Mouse (Mus musculus): ENCODE measurements around the gene Thada.
A peak's percentile ranks its signal among the peaks of the same experiment; 100 is the strongest.

The Thada gene

GRCm38 (mm10) chr17:84369769-84370168, 96.2 kb downstream of the Thada start:
- DNase-seq = no peak

DNA sequence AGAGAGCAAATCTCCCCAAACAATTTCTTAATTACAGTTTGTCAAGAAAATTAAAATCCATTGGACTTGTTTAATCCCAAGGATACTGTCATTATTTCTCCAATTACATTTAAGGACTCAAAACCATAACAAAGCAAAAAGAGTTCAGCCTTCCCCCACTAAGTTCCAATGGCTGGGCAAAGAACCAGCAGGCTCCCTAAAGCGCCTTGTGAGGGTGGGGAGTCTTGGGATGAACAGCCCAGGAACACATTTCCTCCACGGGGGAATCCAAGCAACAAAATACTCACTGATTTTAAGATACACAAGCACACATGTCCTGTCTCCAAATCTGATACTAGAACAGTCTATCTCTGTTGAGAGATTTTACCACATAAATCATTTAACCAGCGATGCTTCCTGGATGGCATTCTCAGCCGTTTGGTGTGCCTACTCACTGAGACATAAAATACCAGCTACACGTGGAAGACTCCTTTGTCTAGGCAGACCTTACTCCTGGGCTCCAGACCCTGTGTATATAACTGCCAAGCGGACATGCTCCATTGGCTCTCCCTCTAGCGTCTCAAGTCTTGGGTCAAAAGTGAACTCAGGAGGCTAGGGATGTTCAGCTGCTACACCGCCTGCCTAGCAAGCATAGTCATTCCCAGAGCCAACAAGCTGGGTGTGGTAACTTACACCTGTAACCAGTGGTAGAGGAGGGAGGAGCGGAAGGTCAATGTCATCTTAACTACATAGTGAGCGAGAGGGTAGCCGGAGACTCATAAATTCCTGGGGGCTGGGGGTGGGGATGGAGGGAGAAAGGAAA, 97.6 kb downstream of the Thada start:
- no peak for DNase-seq

DNA sequence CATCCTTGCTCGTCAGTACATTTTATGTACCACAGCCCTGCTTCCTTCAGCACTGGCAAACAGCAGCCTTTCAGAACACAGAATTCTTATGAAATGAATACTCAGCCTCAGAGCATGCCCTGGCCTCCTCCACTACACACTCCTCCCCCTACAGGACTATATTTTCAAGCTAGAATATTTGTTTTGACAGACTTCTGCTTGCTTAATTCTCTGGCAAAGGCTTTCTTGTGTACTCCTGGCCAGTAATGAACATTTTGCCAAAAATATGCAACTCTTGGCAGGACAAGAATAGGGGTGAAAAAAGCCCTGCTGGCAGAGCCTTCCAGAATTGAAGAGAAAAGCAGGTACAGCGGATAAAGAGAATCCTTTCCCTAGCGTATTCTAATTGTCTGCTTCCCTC, 98.3 kb downstream of the Thada start:
- peak; percentile 33 to 59 for DNase-seq

DNA sequence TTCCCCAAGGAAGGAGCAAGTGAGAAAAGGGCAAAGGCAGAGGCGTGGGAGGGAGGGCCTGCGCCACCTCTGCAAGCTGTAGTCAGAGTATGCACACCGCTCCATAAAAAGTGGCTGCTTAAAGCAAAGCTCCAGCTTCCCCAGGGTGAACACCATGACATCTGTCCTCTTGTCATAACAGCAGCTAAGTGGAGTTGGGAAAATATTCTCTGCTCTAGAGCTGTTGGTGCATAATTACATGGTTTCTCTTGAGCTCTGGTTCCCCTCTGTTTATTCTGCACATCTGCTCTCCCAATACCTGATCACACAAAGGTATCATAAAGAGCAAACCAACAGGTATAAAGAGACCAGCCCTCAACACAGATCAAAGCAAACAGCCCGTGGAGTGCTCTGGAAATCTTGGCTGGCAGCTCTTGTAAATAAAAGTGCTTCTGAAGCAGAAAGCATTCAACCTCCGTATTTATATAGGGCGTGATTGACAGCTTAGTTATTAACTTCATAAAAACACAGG, 100.2 kb downstream of the Thada start:
- DNase-seq = no peak

- peak; percentile 66 to 68 for DNase-seq
Measured at GRCm38 (mm10) chr17:84365006-84365716, 100.8 kb downstream of the Thada start.

DNA sequence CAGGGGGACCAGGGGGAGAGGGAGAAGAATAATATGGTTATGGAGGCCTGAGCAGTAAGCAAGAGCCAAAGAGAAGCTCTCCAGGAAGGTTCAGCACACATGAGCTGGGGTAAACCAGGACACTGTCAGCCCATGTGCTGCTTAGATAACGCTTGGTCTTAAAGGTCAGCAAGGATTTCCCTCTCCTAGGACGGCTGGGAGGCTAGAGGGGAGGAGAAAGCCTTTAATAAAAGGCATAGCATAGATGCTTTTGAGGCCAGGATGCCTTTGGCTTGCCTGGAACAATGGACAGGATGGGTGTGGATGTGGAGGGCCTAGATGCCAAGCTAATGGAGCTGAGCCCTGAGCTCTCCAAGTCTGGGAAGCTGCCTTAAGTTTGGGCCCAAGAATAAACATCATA, 102.6 kb downstream of the Thada start:
- no peak for DNase-seq

DNA sequence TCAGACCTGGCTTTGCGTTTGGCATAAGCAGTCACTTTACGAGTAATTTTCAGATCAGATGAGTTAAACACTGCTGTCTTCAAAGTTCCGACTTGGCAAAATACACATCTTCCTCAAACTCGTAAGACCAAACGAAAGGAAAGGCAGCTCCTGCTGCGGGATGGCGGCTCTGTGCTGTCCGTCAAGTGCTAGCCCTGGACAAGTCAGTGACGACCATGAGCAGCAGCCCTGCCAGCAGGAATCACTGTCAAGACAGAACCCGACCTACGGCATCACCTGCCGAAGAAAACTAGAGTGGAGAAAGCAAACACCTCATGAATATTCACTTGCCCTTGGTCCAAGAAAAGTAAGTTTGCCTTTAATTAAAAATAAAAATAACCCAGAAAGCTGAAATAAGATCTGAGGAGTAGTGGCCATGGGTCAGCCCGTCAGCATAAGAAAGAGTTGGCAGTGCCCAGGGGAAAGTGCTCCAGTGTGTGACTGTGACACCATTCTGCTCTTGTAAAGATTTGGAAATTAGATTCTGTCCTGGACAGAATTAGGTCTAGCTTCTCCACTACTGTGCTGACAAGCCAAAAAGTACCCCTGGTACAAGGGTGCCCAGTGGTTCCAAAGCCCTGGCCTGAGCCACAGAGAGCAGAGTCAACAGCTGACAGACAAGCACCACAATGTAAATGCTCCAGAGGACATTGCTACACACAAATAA, 103.3 kb downstream of the Thada start:
- DNase-seq = no peak

GRCm38 (mm10) chr17:84361006-84361405, 105.0 kb downstream of the Thada start:
- no peak for DNase-seq

GRCm38 (mm10) chr17:84359810-84360209, 106.2 kb downstream of the Thada start:
- DNase-seq = no peak

DNA sequence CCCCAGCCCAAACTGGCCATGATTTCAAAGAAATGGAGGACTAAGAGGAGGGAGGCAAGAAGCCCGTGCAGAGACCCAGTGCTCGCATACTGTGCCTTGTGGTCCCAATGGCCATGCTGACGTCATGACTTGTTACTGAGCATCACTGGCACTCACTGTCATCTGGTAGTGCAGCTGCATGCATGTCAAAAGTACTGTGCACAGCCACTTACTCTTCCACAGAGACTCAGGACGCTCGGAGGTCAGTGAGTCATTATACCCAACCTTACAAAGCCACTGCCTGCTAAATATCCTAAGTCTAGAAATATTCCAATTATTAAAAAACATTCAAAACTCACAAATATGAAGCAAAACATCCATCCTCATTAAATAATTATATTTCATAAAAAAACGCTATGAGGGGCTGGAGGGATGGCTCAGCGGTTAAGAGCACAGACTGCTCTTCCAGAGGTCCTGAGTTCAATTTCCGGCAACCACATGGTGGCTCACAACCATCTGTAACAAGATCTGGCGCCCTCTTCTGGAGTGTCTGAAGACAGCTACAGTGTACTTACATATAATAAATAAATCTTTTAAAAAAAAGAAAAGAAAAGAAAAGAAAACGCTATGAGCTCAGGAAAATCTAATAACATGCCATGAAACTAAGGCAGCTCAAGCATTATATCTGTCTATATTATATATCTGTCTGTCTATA, 106.9 kb downstream of the Thada start:
- DNase-seq = no peak

DNA sequence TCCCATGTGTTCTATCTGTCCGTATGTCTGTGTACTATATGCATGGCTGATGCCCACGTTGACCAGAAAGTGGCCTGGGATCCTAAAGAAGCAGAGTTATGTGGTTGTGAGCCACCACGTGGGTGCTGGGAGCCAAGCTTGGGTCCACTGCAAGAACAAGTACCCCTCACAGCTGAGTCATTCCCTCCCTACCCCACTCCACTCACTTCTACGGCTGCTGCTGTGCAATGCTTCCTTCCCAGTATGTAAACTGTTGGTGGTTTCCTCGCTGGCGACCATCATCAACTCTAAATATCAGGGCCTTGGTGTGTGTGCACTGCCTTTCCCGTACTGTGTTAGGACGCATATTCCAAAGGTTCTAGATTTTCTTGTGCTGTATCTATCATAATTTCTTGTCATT, 108.2 kb downstream of the Thada start:
- DNase-seq = no peak

DNA sequence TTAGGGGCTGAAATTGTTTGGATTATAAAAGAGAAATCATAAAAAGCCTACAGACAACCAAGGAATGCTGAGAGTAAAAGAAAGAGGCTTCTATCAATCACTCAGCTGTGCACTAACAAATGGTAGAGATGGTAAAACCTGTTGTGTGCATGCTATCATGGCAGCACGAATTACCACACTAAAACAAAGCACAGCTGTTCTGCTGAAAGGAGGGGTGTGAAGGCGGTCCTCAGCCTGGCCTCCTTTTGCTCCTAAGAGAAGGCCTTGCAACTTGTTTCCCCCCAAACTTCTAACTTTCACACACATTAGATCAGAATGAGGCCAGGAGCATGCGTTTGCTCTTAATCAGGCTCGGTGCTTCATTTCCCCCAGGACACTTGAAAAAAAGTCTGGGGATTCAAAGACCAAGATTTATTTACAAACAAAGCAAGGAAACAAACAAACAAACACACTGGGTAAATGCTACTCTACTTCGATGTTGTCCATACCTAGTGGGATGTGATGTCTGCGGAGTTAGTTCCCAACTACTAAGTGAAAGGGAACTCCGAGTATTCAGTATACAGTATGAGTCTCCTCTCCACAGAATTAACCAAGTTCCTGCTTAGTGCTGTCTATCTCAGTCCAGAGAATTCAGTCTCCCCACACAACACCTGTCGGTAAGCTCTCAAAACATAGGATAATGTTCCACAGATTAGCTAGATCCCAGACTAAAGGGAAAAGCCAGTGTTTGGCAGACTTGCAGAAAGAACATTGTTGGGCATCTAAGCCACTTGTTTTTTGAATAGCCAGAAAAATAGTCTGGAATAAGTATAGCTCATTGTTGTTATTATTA, 109.7 kb downstream of the Thada start:
- no peak for DNase-seq

- DNase-seq = no peak
Measured at GRCm38 (mm10) chr17:84355006-84355405, 111.0 kb downstream of the Thada start.

- peak; percentile 65 to 71 for DNase-seq
Measured at GRCm38 (mm10) chr17:84353902-84354311, 112.1 kb downstream of the Thada start.

DNA sequence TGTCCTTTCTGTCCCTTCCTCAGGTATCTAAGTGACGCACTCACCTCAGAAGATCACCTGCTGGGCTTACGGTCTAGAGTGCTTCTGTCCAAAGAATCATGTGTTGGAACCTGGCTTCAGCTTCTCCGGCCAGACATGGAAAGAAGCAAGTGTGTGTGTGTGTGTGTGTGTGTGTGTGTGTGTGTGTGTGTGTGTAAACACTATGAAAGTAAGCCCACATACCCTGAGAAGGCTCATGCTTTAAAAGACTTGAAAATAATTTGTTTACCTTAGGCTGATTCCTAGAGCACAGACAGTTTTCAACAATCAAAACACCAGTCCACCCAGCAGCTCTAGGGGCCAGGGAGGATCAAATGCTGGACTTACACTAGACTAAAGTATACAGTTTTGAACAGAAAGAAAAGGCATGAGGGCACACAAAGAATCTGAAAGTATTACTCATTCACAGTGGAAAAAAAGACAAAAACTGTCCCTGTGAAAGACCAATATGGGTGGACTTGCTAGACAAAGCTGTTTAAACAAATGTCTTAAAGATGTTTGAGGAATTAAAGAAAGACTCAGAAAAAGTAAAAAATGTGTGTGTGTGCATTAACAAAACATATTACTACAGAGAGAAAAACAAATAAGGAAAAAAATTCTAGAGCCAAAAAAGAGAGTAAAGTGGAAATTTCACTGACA, 112.6 kb downstream of the Thada start:
- no peak for DNase-seq

DNA sequence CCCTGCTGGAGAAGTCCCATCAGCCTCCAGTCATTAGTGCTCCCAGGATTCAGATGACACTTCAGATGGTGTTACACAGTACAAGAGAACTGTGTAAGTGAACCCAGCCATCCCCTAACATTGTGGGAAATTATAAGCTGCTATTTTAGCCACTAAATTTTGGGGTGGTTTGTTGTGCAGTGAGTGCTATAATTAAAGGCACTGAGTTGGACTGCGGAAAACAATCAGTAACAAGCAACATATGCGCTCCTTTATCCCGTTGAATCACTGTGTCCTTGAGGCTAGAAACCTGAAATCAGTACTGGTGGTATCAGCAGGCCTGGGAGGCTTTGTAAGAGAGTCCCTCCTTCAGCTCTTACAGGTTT, 113.2 kb downstream of the Thada start:
- DNase-seq = no peak

- DNase-seq = no peak
Measured at GRCm38 (mm10) chr17:84351912-84352789, 113.9 kb downstream of the Thada start.

GRCm38 (mm10) chr17:84351276-84351675, 114.7 kb downstream of the Thada start:
- DNase-seq = no peak

GRCm38 (mm10) chr17:84348865-84349264, 117.1 kb downstream of the Thada start:
- DNase-seq = no peak

DNA sequence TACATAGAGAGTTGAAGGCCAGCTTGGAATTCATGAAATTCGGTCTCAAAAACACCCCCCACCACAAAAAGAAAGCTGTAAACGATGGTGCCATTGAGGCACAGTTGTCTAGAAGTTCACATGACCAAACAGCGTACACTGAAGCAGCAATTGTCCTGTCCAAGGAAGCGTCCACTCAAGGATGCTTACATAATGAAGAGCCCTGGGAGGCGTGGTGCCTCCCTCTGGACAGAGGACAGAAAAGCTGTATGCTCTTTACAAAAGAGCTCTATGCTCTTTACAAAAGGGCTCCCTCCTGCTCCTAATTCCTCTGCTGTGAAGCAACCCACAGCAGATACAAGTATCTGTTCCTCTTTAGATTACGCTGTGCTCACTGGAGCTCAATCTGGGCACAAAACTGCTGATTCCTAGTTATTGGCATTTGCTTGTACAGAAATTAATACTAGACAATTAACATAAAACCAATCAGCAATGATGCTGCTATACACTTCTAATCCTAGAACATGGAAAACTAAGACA, 123.6 kb downstream of the Thada start:
- DNase-seq = no peak

All from cerebellum, postnatal 36 days (tissue).